Mouse (Mus musculus): ENCODE results near the gene Cebpa.

Gene Cebpa

DNA sequence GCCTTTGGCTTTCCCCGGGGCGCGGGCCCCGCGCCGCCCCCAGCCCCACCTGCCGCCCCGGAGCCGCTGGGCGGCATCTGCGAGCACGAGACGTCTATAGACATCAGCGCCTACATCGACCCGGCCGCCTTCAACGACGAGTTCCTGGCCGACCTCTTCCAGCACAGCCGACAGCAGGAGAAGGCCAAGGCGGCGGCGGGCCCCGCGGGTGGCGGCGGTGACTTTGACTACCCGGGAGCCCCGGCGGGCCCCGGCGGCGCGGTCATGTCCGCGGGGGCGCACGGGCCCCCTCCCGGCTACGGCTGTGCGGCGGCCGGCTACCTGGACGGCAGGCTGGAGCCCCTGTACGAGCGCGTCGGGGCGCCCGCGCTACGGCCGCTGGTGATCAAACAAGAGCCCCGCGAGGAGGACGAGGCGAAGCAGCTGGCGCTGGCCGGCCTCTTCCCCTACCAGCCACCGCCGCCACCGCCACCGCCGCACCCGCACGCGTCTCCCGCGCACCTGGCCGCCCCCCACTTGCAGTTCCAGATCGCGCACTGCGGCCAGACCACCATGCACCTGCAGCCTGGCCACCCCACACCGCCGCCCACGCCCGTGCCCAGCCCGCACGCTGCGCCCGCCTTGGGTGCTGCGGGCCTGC is 533 bp downstream of the Cebpa start:
- in situ Hi-C loops (cut with MboI, MseI) = no loop called here

DNA sequence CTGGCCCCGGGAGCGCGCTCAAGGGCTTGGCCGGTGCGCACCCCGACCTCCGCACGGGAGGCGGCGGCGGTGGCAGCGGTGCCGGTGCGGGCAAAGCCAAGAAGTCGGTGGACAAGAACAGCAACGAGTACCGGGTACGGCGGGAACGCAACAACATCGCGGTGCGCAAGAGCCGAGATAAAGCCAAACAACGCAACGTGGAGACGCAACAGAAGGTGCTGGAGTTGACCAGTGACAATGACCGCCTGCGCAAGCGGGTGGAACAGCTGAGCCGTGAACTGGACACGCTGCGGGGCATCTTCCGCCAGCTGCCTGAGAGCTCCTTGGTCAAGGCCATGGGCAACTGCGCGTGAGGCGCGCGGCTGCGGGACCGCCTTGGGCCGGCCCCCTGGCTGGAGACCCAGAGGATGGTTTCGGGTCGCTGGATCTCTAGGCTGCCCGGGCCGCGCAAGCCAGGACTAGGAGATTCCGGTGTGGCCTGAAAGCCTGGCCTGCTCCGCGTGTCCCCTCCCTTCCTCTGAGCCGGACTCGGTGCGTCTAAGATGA is 1.1 kb downstream of the Cebpa start:
- in situ Hi-C loops (cut with MboI, MseI) = no loop called here

GRCm38 (mm10) chr7:35121150-35121549 is 2.1 kb downstream of the Cebpa start:
- in situ Hi-C loops (cut with MboI, MseI) = no loop called here

- in situ Hi-C loops (cut with MboI, MseI) = no loop called here
Measured at GRCm38 (mm10) chr7:35122401-35123320, 3.6 kb downstream of the Cebpa start.

DNA sequence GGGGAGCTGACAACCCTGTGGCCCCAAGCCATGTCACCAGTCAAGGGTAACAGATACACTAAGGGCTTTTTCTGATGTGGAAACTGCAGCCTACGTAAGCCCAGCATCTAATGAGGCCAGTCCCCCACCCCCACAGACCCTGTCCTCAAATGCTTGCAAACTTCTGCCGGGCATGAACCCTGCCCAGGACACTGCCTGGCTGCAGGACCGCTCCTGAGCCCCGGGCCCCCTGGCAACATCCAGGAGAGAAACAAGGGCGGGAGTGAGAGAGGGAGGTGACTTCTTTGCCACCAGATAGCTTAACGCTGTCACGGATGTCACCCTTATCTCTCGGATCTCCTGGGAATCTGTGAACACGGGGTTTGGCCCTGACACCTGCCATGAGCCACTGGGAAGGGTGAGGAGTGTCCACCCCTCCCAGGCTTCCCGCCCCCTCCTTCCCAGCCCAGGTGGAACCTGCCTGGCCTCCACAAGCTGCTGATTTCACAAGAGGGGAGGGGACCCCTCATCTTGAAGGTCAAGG is 4.4 kb downstream of the Cebpa start:
- in situ Hi-C loops (cut with MboI, MseI) = no loop called here

GRCm38 (mm10) chr7:35124216-35124615 is 5.1 kb downstream of the Cebpa start:
- in situ Hi-C loops (cut with MboI, MseI) = no loop called here

DNA sequence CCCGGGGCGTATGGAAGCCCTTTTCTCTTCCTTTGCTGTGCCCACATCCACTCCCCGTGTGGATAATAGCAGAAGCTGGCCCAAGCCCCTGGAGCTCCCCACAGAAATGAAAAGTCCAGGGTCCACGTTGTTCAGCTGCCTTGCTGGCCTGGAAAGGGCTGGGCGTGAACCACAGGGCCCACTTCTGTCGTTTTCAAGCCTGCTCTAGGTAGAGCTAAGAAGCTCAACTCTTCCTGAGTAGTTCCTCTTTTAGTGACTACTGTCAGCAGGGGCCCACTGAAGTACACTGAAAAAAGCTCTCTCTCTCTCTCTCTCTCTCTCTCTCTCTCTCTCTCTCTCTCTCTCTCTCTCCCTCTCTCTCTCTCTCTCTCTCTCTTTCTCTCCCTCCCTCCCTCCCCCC is 5.7 kb downstream of the Cebpa start:
- in situ Hi-C loops (cut with MboI, MseI) = no loop called here

GRCm38 (mm10) chr7:35125971-35126370 is 6.9 kb downstream of the Cebpa start:
- in situ Hi-C loops (cut with MboI, MseI) = no loop called here

- in situ Hi-C loops (cut with MboI, MseI) = no loop called here
Measured at GRCm38 (mm10) chr7:35127001-35127400, 7.9 kb downstream of the Cebpa start.

DNA sequence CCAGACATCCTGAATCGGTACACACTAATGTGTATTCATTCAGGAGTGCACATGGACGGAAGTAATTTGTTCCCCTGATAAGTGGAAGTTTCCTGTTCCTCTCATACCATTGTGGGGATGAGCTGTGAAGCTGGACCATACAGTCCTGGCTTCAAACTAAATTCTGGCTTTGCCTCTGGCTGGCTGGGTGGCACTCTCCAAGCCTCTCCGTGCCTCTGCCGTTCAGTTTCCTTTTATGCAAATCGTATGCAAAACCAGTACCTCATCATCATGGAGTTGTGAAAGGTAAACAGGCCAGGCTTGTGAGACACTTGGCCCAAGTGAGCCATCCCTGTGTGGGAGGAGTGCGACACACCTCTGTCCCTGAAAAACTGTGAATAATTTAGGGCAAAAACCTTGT is 8.6 kb downstream of the Cebpa start:
- in situ Hi-C loops (cut with MboI, MseI) = no loop called here

DNA sequence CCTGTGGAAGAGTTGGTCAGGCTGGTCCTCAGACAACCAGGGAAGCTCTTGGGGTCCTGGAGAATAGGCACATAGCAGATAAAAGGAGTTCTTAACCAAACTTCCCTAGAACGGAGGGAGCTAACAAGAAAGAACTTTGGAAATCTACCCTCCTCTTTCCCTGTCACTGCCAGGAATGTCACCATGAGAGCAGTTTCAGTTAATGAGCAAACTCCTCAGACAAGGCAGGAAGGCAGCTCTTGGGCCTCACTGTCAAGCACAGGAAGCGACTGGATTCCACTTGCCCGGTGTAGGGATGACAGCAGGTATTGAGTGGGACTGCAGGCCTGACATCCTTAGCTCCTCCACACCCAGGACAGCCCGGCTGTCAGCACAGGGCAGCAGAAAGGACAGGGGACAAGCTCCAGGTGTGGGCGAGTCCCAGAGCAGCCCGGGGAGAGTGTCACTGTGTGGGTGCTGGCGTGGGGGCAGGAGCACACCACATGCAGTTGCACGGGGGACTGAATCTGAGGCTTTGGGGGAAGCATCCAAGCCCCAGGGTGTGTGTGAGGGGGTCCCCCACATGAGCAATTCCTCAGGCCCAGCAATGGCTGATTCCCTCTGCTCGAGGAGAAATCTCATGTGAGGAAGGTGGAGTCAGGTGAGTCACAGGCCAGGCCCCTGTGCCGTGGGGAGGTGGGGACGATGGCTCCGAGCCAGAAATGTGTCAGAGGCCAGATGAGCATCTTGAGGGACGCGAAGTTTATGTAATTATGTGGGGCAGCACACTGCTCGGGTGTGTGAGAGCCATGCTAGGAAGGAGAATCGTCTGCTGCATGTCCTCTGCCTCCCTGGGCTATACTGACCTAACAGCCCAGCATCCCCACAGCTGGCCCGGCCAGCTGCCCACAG is 9.8 kb downstream of the Cebpa start:
- in situ Hi-C loops (cut with MboI, MseI) = no loop called here

DNA sequence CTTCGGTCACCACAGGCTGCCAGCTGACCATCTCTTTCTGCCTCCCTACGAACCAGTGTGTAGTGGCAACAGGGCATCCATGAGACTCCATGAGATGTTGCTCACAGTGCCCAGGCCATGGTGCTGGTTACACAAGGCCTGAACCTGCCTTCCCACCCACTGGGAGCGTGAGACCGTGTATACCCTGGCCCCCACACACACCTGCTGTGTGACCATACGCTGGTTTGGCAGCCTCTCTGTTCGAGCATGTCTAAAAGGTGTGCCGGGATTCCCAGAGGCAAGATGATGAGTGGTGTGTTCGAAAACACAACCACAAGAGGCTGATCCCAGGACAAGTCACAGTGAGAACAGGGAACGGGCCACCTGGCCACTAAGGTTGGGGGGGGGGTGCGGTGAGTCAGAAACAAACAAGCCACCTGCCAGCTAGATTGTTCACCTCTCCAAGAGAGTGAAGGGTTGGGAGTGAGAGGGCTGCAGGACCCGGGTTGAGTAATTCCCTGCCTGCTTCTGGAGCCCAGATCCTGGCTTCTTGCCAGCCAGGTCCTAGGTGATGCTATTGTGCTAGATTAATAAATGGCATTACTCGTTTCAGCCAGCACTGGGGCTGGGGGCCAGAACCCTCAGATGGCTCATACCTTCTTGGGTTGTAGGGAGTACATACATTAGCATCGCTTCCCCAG is 11.1 kb downstream of the Cebpa start:
- in situ Hi-C loops (cut with MboI, MseI) = no loop called here

GRCm38 (mm10) chr7:35130888-35131287 is 11.8 kb downstream of the Cebpa start:
- in situ Hi-C loops (cut with MboI, MseI) = no loop called here

DNA sequence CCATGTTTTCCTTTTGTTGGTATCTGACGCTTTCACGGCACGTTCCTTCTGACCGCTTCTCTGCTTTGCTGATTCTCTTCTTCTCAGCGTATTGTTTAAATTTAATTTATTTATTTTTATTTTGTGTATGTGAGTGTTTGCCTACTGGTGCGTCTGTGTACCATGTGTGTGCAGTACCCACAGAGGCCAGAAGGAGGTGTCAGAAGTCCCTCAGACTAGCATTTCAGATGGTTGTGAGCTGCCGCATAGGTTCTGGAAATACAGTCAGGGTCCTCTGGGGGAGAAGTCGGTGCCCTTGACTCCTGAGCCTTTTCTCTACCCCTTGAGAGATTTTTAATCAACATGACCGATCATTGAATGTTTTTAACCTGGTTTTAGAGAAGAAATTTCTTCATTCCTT is 12.5 kb downstream of the Cebpa start:
- in situ Hi-C loops (cut with MboI, MseI) = no loop called here

- in situ Hi-C loops (cut with MboI, MseI) = no loop called here
Measured at GRCm38 (mm10) chr7:35134621-35135020, 15.5 kb downstream of the Cebpa start.

DNA sequence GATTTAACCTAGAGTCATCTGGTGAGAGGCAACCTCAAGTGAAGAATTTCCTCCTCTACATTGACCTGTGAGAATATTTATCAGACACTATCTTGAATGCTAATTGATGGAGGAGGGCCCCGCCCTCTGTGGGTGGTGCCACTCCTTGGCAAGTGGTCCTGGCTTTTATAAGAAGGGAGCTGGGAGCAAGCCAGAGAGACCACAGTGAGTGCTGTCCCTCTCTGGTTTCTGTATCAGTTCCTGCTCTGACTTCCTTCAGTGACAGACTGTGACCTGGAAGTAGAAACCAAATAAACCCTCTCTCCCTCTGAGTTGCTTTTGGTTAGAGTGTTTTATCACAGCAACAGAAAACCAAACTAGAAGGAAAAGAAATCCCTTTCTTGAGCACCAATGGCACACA is 18.4 kb downstream of the Cebpa start:
- in situ Hi-C loops (cut with MboI, MseI) = no loop called here

DNA sequence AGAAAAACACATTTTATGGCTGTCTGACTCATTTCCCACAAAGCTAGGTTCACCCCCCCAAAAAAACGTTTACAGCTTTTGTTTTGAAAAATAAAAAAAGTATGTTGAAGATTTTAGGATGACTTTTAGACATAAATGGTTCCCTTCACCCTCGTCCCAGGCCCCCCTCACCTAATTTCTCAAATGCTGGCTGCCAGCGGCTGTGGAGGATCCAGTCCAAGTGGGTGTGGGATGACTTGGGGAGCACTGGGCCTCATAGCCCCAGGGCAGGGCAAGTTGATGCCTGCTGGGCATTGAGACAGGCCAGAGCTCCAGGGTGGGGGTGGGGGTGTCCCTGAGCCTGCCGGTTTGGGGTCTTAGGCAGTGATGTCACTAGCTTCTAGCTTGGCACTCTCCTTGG is 19.4 kb downstream of the Cebpa start:
- in situ Hi-C loops (cut with MboI, MseI) = no loop called here

- in situ Hi-C loops (cut with MboI, MseI) = no loop called here
Measured at GRCm38 (mm10) chr7:35139880-35140279, 20.8 kb downstream of the Cebpa start.

DNA sequence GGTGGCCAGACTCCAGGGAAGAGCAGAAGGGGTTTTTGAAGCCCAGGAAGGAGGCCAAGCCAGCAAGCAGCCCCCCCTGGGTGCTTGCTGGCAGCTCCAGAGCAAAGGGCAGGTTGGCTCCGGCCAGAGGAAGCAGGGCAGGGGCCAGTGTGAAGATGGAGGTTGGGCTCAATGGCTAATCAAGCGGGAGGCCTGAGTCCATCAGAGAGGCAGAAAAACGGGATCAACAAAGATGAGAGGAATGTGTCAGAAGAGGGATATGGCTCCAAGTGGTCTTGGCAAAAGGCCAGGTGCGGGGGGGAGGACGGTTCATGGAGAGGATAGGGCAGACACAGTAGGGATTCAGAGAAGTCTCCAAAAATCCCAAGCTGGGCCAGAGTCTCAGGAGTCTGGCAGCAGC is 22.4 kb downstream of the Cebpa start:
- in situ Hi-C loops (cut with MboI, MseI) = no loop called here

- in situ Hi-C loops (cut with MboI, MseI) = no loop called here
Measured at GRCm38 (mm10) chr7:35142522-35142921, 23.4 kb downstream of the Cebpa start.

All from T-helper 1 cell (primary cell).